Comparison of ENCODE assay signal across 10 mouse cellular contexts in genomic region chr8:70742981-70743655, GRCm38 (mm10). TPM values are rescaled to one million over a fixed set of nuclear protein-coding genes. Genes with fewer than 3 reads are reported as not detected.
A peak's percentile ranks its signal among the peaks of the same experiment; 100 is the strongest.
DNase-seq lines count a peak whose midpoint lies in the region; ATAC-seq lines count a peak whose summit lies in the region.
"Had no signal": no experiment of that assay in that cellular context is flagged by ENCODE, and none has a peak within 500 bp of the region (broad histone marks: within the 10 kb centered on the region; RNA-seq: fewer than 3 reads in every experiment).

No protein-coding gene starts in this region.

- peak overlapping the region; percentile 37 for H3K9ac ChIP-seq in hindbrain, embryonic 12.5 days
- no peak overlapping the region for H3K9ac ChIP-seq in liver, embryonic 12.5 days

- peak overlapping the region; percentile 29 for H3K4me3 ChIP-seq in hindbrain, embryonic 12.5 days
- H3K4me3 ChIP-seq in liver, embryonic 12.5 days = peak overlapping the region; percentile 26; the same call in 1 of the 2 replicates

- peaks cover 19% of the 10 kb centered on the region for H3K4me1 ChIP-seq in hindbrain, embryonic 12.5 days
- H3K4me1 ChIP-seq in liver, embryonic 12.5 days = peaks cover 13% of the 10 kb centered on the region

- ATAC-seq in hindbrain, embryonic 12.5 days (ENCODE audit: low FRiP score) = 0 out of 2 replicates have a peak, but pooled peaks have one; percentile 34
- peak; percentile 23; the same call in 1 of the 2 replicates for ATAC-seq in liver, embryonic 12.5 days

- H3K27ac ChIP-seq in hindbrain, embryonic 12.5 days = no peak overlapping the region
- H3K27ac ChIP-seq in liver, embryonic 12.5 days = no peak overlapping the region

- no peaks in the 10 kb centered on the region for H3K9me3 ChIP-seq in hindbrain, embryonic 12.5 days (replicated peaks)
- H3K9me3 ChIP-seq in liver, embryonic 12.5 days (replicated peaks) = no peaks in the 10 kb centered on the region
- H3K9me3 ChIP-seq: G1E had no signal

- H3K27me3 ChIP-seq in hindbrain, embryonic 12.5 days = peaks cover 78% of the 10 kb centered on the region
- H3K27me3 ChIP-seq in liver, embryonic 12.5 days (replicated peaks) = peaks cover 97% of the 10 kb centered on the region

- peak; percentile 31 for DNase-seq in kidney, adult 11 months
- no peak for DNase-seq in kidney, adult 8-10 months
- peak; percentile 47 for DNase-seq in embryo, embryonic 11 days
- DNase-seq in layer of hippocampus, adult 8-10 months (ENCODE audit: low spot score in 2 of 2) = no peak
- no peak for DNase-seq in yolk sac, embryonic 10.5 days (ENCODE audit: low spot score)
- no peak for DNase-seq in spleen, postnatal 14 days (ENCODE audit: low spot score in 2 of 2)

- H3K36me3 ChIP-seq in hindbrain, embryonic 12.5 days = no peaks in the 10 kb centered on the region
- no peaks in the 10 kb centered on the region for H3K36me3 ChIP-seq in liver, embryonic 12.5 days
- H3K36me3 ChIP-seq: G1E had no signal

- peak overlapping the region; percentile 52 for H3K4me2 ChIP-seq in hindbrain, embryonic 12.5 days (replicated peaks)
- H3K4me2 ChIP-seq in liver, embryonic 12.5 days = peak overlapping the region; percentile 53

- 3% methylated on average over 38 of the region's 38 CpGs for WGBS in hindbrain, embryonic 12.5 days
- WGBS in liver, embryonic 12.5 days (ENCODE audit: insufficient replicate concordance) = 4% methylated on average over 38 of the region's 38 CpGs

RNA-seq across cellular contexts. Expression of gene Rab3a, which starts 11.4 kb away (rescaled TPM):
- polyA plus RNA-seq in hindbrain, embryonic 12.5 days (2016; fragmentation: Nextera tagmentation; extraction: Ambion mirVana) = 126 and 134 TPM in 2 replicates
- 3.3 and 3.9 TPM in 2 replicates for polyA plus RNA-seq in liver, embryonic 12.5 days (2016; fragmentation: Nextera tagmentation; extraction: Ambion mirVana)
- total RNA-seq in layer of hippocampus, adult 8-10 months (2022) = 100 to 1,000 TPM; 732 to 771 (median 756) TPM

RNA-seq across cellular contexts. Expression of gene Mpv17l2, which starts 17.6 kb away (rescaled TPM):
- polyA plus RNA-seq in hindbrain, embryonic 12.5 days (2016; fragmentation: Nextera tagmentation; extraction: Ambion mirVana) = 38.2 and 38.3 TPM in 2 replicates
- polyA plus RNA-seq in liver, embryonic 12.5 days (2016; fragmentation: Nextera tagmentation; extraction: Ambion mirVana) = 52.2 and 52.7 TPM in 2 replicates
- total RNA-seq in layer of hippocampus, adult 8-10 months (2022) = 10 to 100 TPM; 30.3 to 38.5 (median 31.7) TPM

RNA-seq across cellular contexts. Expression of gene Pde4c, which starts 19.6 kb away (rescaled TPM):
- polyA plus RNA-seq in hindbrain, embryonic 12.5 days (2016; fragmentation: Nextera tagmentation; extraction: Ambion mirVana) = 0.26 and 0.39 TPM in 2 replicates
- polyA plus RNA-seq in liver, embryonic 12.5 days (2016; fragmentation: Nextera tagmentation; extraction: Ambion mirVana) = 0.56 and 0.71 TPM in 2 replicates
- 1 to 10 TPM; 1.1 to 2.9 (median 1.5) TPM for total RNA-seq in layer of hippocampus, adult 8-10 months (2022)

RNA-seq across cellular contexts. Expression of gene Gm3336, which starts 24.8 kb away (rescaled TPM):
- not detected in 2 replicates for polyA plus RNA-seq in hindbrain, embryonic 12.5 days (2016; fragmentation: Nextera tagmentation; extraction: Ambion mirVana)
- not detected in 2 replicates for polyA plus RNA-seq in liver, embryonic 12.5 days (2016; fragmentation: Nextera tagmentation; extraction: Ambion mirVana)
- total RNA-seq in layer of hippocampus, adult 8-10 months (2022) = not detected
- total RNA-seq: heart, postnatal 36 days had no signal

RNA-seq across cellular contexts. Expression of gene Pik3r2, which starts 33.4 kb away (rescaled TPM):
- 84.5 and 85.5 TPM in 2 replicates for polyA plus RNA-seq in hindbrain, embryonic 12.5 days (2016; fragmentation: Nextera tagmentation; extraction: Ambion mirVana)
- 23.3 and 27.3 TPM in 2 replicates for polyA plus RNA-seq in liver, embryonic 12.5 days (2016; fragmentation: Nextera tagmentation; extraction: Ambion mirVana)
- total RNA-seq in layer of hippocampus, adult 8-10 months (2022) = 100 to 1,000 TPM; 145 to 157 (median 153) TPM

Comparison
In these comparisons a context has a peak if more than half of its experiments do, and no peak if none do; other contexts are left out.
1. DNase-seq: peak in kidney, adult 11 months (single experiment) and embryo, embryonic 11 days (single experiment); none in kidney, adult 8-10 months (0 of 2), layer of hippocampus, adult 8-10 months (0 of 2), yolk sac, embryonic 10.5 days (single experiment) and spleen, postnatal 14 days (0 of 2).
2. RNA of gene Rab3a, which starts 11.4 kb away (polyA plus RNA-seq): 126 to 134 TPM in hindbrain, embryonic 12.5 days; 3.3 to 3.9 TPM in liver, embryonic 12.5 days; every median in the first group is over 10 times any median in the second.